Mouse (Mus musculus) ES-Bruce4 (cell line): ENCODE measurements around the gene Glp1r.

Experiments
- CTCF ChIP-seq: IDR thresholded peaks from one replicate; pipeline ENCODE4 v1.8.1; 2011; ENCODE audit warnings: low read depth, low read length
- EP300 ChIP-seq: IDR thresholded peaks from 2 replicates; pipeline ENCODE4 v1.6.1; 2011; ENCODE audit warnings: low read depth, low read length; ENCODE audit not compliant: insufficient read depth
- POLR2A ChIP-seq: IDR thresholded peaks from one replicate; pipeline ENCODE4 v1.8.1; 2011; ENCODE audit warnings: low read length; ENCODE audit not compliant: insufficient read depth

- TF ChIP-seq EP300 (no peak), CTCF (no peak), POLR2A (no peak)
Measured at GRCm38 (mm10) chr17:30897075-30897474, 4.5 kb upstream of the Glp1r start.
